Comparison of ENCODE assay signal across 7 mouse cellular contexts in genomic region chr6:28480752-28481492, GRCm38 (mm10). TPM values are rescaled to one million over a fixed set of nuclear protein-coding genes. Genes with fewer than 3 reads are reported as not detected.
DNase-seq lines count a peak whose midpoint lies in the region; TF ChIP-seq lines count a peak whose summit lies in the region.

No protein-coding gene starts in this region.

- no peak for TF ChIP-seq POLR2A in spleen, adult 2 months (IDR thresholded peaks at IDR 0.05; ENCODE audit: low read depth, low read length)
- TF ChIP-seq POLR2A in small intestine, adult 2 months (IDR thresholded peaks at IDR 0.05; ENCODE audit: low read depth, low read length): no peak

- H3K36me3 ChIP-seq in spleen, adult 2 months (ENCODE audit: control insufficient read depth, insufficient read depth, low read length): no peaks in the 10 kb centered on the region
- H3K36me3 ChIP-seq in forebrain, embryonic 10.5 days (replicated peaks): peaks cover 24% of the 10 kb centered on the region
- peaks cover 31% of the 10 kb centered on the region for H3K36me3 ChIP-seq in limb, embryonic 10.5 days
- peaks cover 4% of the 10 kb centered on the region; the same call in 1 of the 2 replicates for H3K36me3 ChIP-seq in small intestine, adult 2 months (ENCODE audit: control insufficient read depth, insufficient read depth, low read length)

- WGBS in spleen, adult 2 months: 7% methylated on average over 21 of the region's 21 CpGs
- WGBS in forebrain, embryonic 10.5 days: 7% methylated on average over 21 of the region's 21 CpGs
- 6% methylated on average over 21 of the region's 21 CpGs for WGBS in limb, embryonic 10.5 days
- 2% methylated on average over 21 of the region's 21 CpGs for WGBS in small intestine, adult 2 months

- TF ChIP-seq CTCF in spleen, adult 2 months (IDR thresholded peaks at IDR 0.05; ENCODE audit: extremely low read depth, insufficient read depth, insufficient read length, insufficient replicate concordance): no peak
- TF ChIP-seq CTCF in small intestine, adult 2 months (IDR thresholded peaks at IDR 0.05; ENCODE audit: extremely low read depth, insufficient read length, insufficient replicate concordance, low read depth, low read length): no peak

- H3K4me3 ChIP-seq in spleen, adult 2 months (ENCODE audit: extremely low read depth, insufficient read depth, insufficient read length): peak overlapping the region; percentile 93
- peak overlapping the region; percentile 95 for H3K4me3 ChIP-seq in forebrain, embryonic 10.5 days
- H3K4me3 ChIP-seq in limb, embryonic 10.5 days: peak overlapping the region; percentile 93
- peak overlapping the region; percentile 92 for H3K4me3 ChIP-seq in small intestine, adult 2 months (ENCODE audit: low read depth, low read length)

- H3K9me3 ChIP-seq in forebrain, embryonic 10.5 days: no peaks in the 10 kb centered on the region
- no peaks in the 10 kb centered on the region for H3K9me3 ChIP-seq in limb, embryonic 10.5 days (replicated peaks)

- peaks cover 5% of the 10 kb centered on the region for H3K4me1 ChIP-seq in spleen, adult 2 months (ENCODE audit: control insufficient read depth, insufficient read depth, insufficient read length)
- peaks cover 37% of the 10 kb centered on the region for H3K4me1 ChIP-seq in forebrain, embryonic 10.5 days
- peaks cover 32% of the 10 kb centered on the region for H3K4me1 ChIP-seq in limb, embryonic 10.5 days
- H3K4me1 ChIP-seq in small intestine, adult 2 months (ENCODE audit: control insufficient read depth, insufficient read depth, insufficient read length, low read length): peaks cover 10% of the 10 kb centered on the region

- no peak for DNase-seq in spleen, adult 2 months (ENCODE audit: low read depth in 1 of 2, low spot score in 2 of 2)
- no peak for DNase-seq in spleen, postnatal 36 days (ENCODE audit: low spot score in 2 of 2)
- no peak for DNase-seq in forebrain, embryonic 10.5 days (ENCODE audit: extremely low spot score, low spot score)
- DNase-seq in limb, embryonic 10.5 days (ENCODE audit: low spot score): no peak
- DNase-seq in natural killer cell, adult 2 months (ENCODE audit: low spot score in 2 of 2): no peak
- DNase-seq in cerebellum, adult 11-12 months: no peak

- H3K27me3 ChIP-seq in spleen, adult 2 months (ENCODE audit: control insufficient read depth, insufficient read depth, low read length): no peaks in the 10 kb centered on the region
- H3K27me3 ChIP-seq in forebrain, embryonic 10.5 days (ENCODE audit: poor library complexity, severe bottlenecking): no peaks in the 10 kb centered on the region
- H3K27me3 ChIP-seq in limb, embryonic 10.5 days (ENCODE audit: low read depth, poor library complexity, severe bottlenecking): no peaks in the 10 kb centered on the region
- H3K27me3 ChIP-seq in small intestine, adult 2 months (ENCODE audit: control insufficient read depth, insufficient read depth, low read length): no peaks in the 10 kb centered on the region

- H3K27ac ChIP-seq in spleen, adult 2 months (ENCODE audit: insufficient read depth, low read length): peak overlapping the region; percentile 42; the same call in 1 of the 2 replicates
- H3K27ac ChIP-seq in forebrain, embryonic 10.5 days: peak overlapping the region; percentile 88
- H3K27ac ChIP-seq in limb, embryonic 10.5 days: peak overlapping the region; percentile 87
- peak overlapping the region; percentile 56; the same call in 1 of the 2 replicates for H3K27ac ChIP-seq in small intestine, adult 2 months (ENCODE audit: insufficient read depth, low read depth, low read length)

RNA-seq across cellular contexts. Expression of gene Snd1, which starts 6.0 kb away (rescaled TPM):
- 55.0 and 69.3 TPM in 2 replicates for polyA plus RNA-seq in spleen, adult 2 months (2012; rRNA removed)
- 110 and 115 TPM in 2 replicates for polyA plus RNA-seq in forebrain, embryonic 10.5 days (2016; fragmentation: Nextera tagmentation; extraction: Ambion mirVana)
- polyA plus RNA-seq in limb, embryonic 10.5 days (2016; fragmentation: Nextera tagmentation; extraction: Ambion mirVana): 119 and 138 TPM in 2 replicates
- 61.7 and 77.7 TPM in 2 replicates for polyA plus RNA-seq in small intestine, adult 2 months (2012; rRNA removed)

RNA-seq across cellular contexts. Expression of gene Pax4, which starts 31.8 kb away (rescaled TPM):
- polyA plus RNA-seq in spleen, adult 2 months (2012; rRNA removed): not detected in 2 replicates
- polyA plus RNA-seq in forebrain, embryonic 10.5 days (2016; fragmentation: Nextera tagmentation; extraction: Ambion mirVana): 0.12 TPM in 1 of 2 replicates, not detected in the other
- polyA plus RNA-seq in limb, embryonic 10.5 days (2016; fragmentation: Nextera tagmentation; extraction: Ambion mirVana): not detected in 2 replicates
- 0.39 and 0.69 TPM in 2 replicates for polyA plus RNA-seq in small intestine, adult 2 months (2012; rRNA removed)

RNA-seq across cellular contexts. Expression of gene Gcc1, which starts 52.7 kb away (rescaled TPM):
- 5.1 and 5.4 TPM in 2 replicates for polyA plus RNA-seq in spleen, adult 2 months (2012; rRNA removed)
- polyA plus RNA-seq in forebrain, embryonic 10.5 days (2016; fragmentation: Nextera tagmentation; extraction: Ambion mirVana): 10.6 and 11.2 TPM in 2 replicates
- 8.3 and 10.7 TPM in 2 replicates for polyA plus RNA-seq in limb, embryonic 10.5 days (2016; fragmentation: Nextera tagmentation; extraction: Ambion mirVana)
- polyA plus RNA-seq in small intestine, adult 2 months (2012; rRNA removed): 5.6 and 6.3 TPM in 2 replicates

RNA-seq across cellular contexts. Expression of gene Fscn3, which starts 53.3 kb away (rescaled TPM):
- not detected in 2 replicates for polyA plus RNA-seq in spleen, adult 2 months (2012; rRNA removed)
- polyA plus RNA-seq in forebrain, embryonic 10.5 days (2016; fragmentation: Nextera tagmentation; extraction: Ambion mirVana): 0.14 TPM in 1 of 2 replicates, not detected in the other
- polyA plus RNA-seq in limb, embryonic 10.5 days (2016; fragmentation: Nextera tagmentation; extraction: Ambion mirVana): not detected in 2 replicates
- 0.41 TPM in 1 of 2 replicates, not detected in the other for polyA plus RNA-seq in small intestine, adult 2 months (2012; rRNA removed)

RNA-seq across cellular contexts. Expression of gene Arf5, which starts 57.6 kb away (rescaled TPM):
- polyA plus RNA-seq in spleen, adult 2 months (2012; rRNA removed): 284 and 447 TPM in 2 replicates
- polyA plus RNA-seq in forebrain, embryonic 10.5 days (2016; fragmentation: Nextera tagmentation; extraction: Ambion mirVana): 269 and 281 TPM in 2 replicates
- 251 and 298 TPM in 2 replicates for polyA plus RNA-seq in limb, embryonic 10.5 days (2016; fragmentation: Nextera tagmentation; extraction: Ambion mirVana)
- 564 and 1,346 TPM in 2 replicates for polyA plus RNA-seq in small intestine, adult 2 months (2012; rRNA removed)
